In the genomic region with DNA sequence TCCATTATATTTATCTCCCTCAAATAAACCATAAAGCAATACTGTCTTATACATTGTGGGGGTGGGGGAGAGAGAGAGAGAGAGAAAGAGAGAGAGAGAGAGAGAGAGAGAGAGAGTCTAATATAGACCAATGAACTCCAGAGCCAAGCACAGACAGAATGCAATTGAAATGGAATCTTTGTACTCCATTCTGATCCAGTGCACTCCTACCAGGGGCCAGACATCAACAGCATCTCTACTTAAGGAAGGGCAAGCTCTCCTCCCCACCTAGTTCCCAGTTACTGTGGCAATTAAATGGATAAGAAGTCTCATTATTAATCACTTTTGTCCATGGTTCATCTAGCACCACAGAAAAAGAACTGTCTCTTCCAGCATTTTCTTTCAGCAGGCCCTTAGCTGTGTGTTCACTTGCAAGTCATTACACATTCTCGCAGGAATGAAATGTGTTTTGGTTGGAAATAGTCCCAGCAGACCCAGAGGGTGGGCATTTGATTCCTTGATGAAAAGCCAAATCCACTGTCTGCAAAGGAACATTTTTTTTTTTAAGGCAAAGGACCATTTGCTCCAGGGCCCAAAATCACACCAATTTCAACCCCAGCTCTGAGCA, we compare ENCODE assay signal across 8 mouse cellular contexts.
A peak's percentile ranks its signal among the peaks of the same experiment; 100 is the strongest.
DNase-seq lines count a peak whose midpoint lies in the region; ATAC-seq and TF ChIP-seq lines count a peak whose summit lies in the region.
"Had no signal": no experiment of that assay in that cellular context is flagged by ENCODE, and none has a peak within 500 bp of the region (broad histone marks: within the 10 kb centered on the region; RNA-seq: fewer than 3 reads in every experiment).

No protein-coding gene starts in this region.

- no peak for ATAC-seq in heart, embryonic 16.5 days (replicated peaks; ENCODE audit: extremely low read depth, insufficient read depth, low FRiP score)
- no peak for ATAC-seq in midbrain, embryonic 11.5 days (ENCODE audit: low FRiP score)
- ATAC-seq in midbrain, embryonic 14.5 days (ENCODE audit: low FRiP score, low TSS enrichment) = no peak

- DNase-seq in heart, postnatal 14 days = no peak
- DNase-seq in midbrain, embryonic 11.5 days (ENCODE audit: low spot score, missing footprints) = peak; percentile 65
- no peak for DNase-seq in midbrain, embryonic 14.5 days
- peak; percentile 14 to 29 for DNase-seq in lung, postnatal 4 days
- DNase-seq in adrenal gland, postnatal 25 days = no peak

- no peak overlapping the region for H3K4me2 ChIP-seq in heart, embryonic 16.5 days (ENCODE audit: low read depth, low read length)
- H3K4me2 ChIP-seq in midbrain, embryonic 11.5 days = no peak overlapping the region
- H3K4me2 ChIP-seq in midbrain, embryonic 14.5 days (ENCODE audit: low read length) = no peak overlapping the region

- H3K9me3 ChIP-seq in heart, embryonic 16.5 days (replicated peaks; ENCODE audit: control insufficient read depth, low read length) = no peaks in the 10 kb centered on the region
- no peaks in the 10 kb centered on the region for H3K9me3 ChIP-seq in midbrain, embryonic 11.5 days (ENCODE audit: control insufficient read depth, low read length)
- H3K9me3 ChIP-seq in midbrain, embryonic 14.5 days (ENCODE audit: control insufficient read depth, low read length) = no peaks in the 10 kb centered on the region
- H3K9me3 ChIP-seq: midbrain, embryonic 10.5 days had no signal

- no peak for TF ChIP-seq POLR2A in embryonic fibroblast, embryonic 13.5 days (IDR thresholded peaks at IDR 0.05; ENCODE audit: low read depth, low read length)

- intact Hi-C loops in heart, postnatal 14 days (cut with DNase I) = no loop called here

- no peak overlapping the region for H3K4me3 ChIP-seq in heart, embryonic 16.5 days (ENCODE audit: low read length)
- no peak overlapping the region for H3K4me3 ChIP-seq in midbrain, embryonic 11.5 days (ENCODE audit: low read depth, low read length)
- H3K4me3 ChIP-seq in midbrain, embryonic 14.5 days (replicated peaks; ENCODE audit: low read depth, low read length) = no peak overlapping the region
- H3K4me3 ChIP-seq in embryonic fibroblast, embryonic 13.5 days (ENCODE audit: insufficient read depth, low read length) = no peak overlapping the region
- H3K4me3 ChIP-seq: midbrain, embryonic 10.5 days had no signal

- no peaks in the 10 kb centered on the region for H3K27me3 ChIP-seq in heart, embryonic 16.5 days (ENCODE audit: control insufficient read depth, insufficient read depth, low read length)
- no peaks in the 10 kb centered on the region for H3K27me3 ChIP-seq in midbrain, embryonic 11.5 days (ENCODE audit: control insufficient read depth, insufficient read depth, low read length)
- no peaks in the 10 kb centered on the region for H3K27me3 ChIP-seq in midbrain, embryonic 14.5 days (ENCODE audit: control insufficient read depth, insufficient read depth, low read length)

- peak overlapping the region; percentile 29; the same call in 1 of the 2 replicates for H3K27ac ChIP-seq in heart, embryonic 16.5 days (ENCODE audit: low read length)
- H3K27ac ChIP-seq in midbrain, embryonic 11.5 days (ENCODE audit: low read depth, low read length) = no peak overlapping the region
- H3K27ac ChIP-seq in midbrain, embryonic 14.5 days (replicated peaks; ENCODE audit: low read depth, low read length) = no peak overlapping the region
- peak overlapping the region; percentile 89 for H3K27ac ChIP-seq in embryonic fibroblast, embryonic 13.5 days (ENCODE audit: insufficient read depth, low read length)
- H3K27ac ChIP-seq: midbrain, embryonic 10.5 days had no signal

- H3K9ac ChIP-seq in heart, embryonic 16.5 days (ENCODE audit: low read length) = no peak overlapping the region
- H3K9ac ChIP-seq in midbrain, embryonic 11.5 days (ENCODE audit: low read length) = no peak overlapping the region
- no peak overlapping the region for H3K9ac ChIP-seq in midbrain, embryonic 14.5 days (replicated peaks; ENCODE audit: low read length)

- 75% methylated on average over 1 of the region's 1 CpGs for whole genome bisulfite sequencing in heart, embryonic 16.5 days
- 75% methylated on average over 1 of the region's 1 CpGs for WGBS in midbrain, embryonic 11.5 days
- WGBS in midbrain, embryonic 14.5 days = 73% methylated on average over 1 of the region's 1 CpGs

- no peaks in the 10 kb centered on the region for H3K4me1 ChIP-seq in heart, embryonic 16.5 days (ENCODE audit: control insufficient read depth, insufficient read depth, low read length)
- no peaks in the 10 kb centered on the region for H3K4me1 ChIP-seq in midbrain, embryonic 11.5 days (ENCODE audit: control insufficient read depth, insufficient read depth, low read length)
- H3K4me1 ChIP-seq in midbrain, embryonic 14.5 days (ENCODE audit: control insufficient read depth, insufficient read depth, low read length) = no peaks in the 10 kb centered on the region
- H3K4me1 ChIP-seq in embryonic fibroblast, embryonic 13.5 days (ENCODE audit: control insufficient read depth, insufficient read depth, low read length) = peaks cover 13% of the 10 kb centered on the region
- H3K4me1 ChIP-seq: midbrain, embryonic 10.5 days had no signal

- H3K36me3 ChIP-seq in heart, embryonic 16.5 days (ENCODE audit: control insufficient read depth, insufficient read depth) = no peaks in the 10 kb centered on the region
- H3K36me3 ChIP-seq in midbrain, embryonic 11.5 days (ENCODE audit: control insufficient read depth, insufficient read depth, low read length) = no peaks in the 10 kb centered on the region
- no peaks in the 10 kb centered on the region for H3K36me3 ChIP-seq in midbrain, embryonic 14.5 days (ENCODE audit: control insufficient read depth, insufficient read depth, low read length)
- H3K36me3 ChIP-seq: midbrain, embryonic 10.5 days had no signal

- no peak for TF ChIP-seq CTCF in embryonic fibroblast, embryonic 13.5 days (IDR thresholded peaks at IDR 0.05; ENCODE audit: borderline replicate concordance, insufficient read depth, low read length)

Comparison
In these comparisons a context has a peak if more than half of its experiments do, and no peak if none do; other contexts are left out.
1. DNase-seq: peak in midbrain, embryonic 11.5 days (single experiment) and lung, postnatal 4 days (2 of 2); none in heart, postnatal 14 days (0 of 2), midbrain, embryonic 14.5 days (single experiment) and adrenal gland, postnatal 25 days (single experiment).
2. H3K27ac ChIP-seq: peak in heart, embryonic 16.5 days (single experiment) and embryonic fibroblast, embryonic 13.5 days (single experiment); none in midbrain, embryonic 11.5 days (single experiment) and midbrain, embryonic 14.5 days (single experiment).